In the genomic region with DNA sequence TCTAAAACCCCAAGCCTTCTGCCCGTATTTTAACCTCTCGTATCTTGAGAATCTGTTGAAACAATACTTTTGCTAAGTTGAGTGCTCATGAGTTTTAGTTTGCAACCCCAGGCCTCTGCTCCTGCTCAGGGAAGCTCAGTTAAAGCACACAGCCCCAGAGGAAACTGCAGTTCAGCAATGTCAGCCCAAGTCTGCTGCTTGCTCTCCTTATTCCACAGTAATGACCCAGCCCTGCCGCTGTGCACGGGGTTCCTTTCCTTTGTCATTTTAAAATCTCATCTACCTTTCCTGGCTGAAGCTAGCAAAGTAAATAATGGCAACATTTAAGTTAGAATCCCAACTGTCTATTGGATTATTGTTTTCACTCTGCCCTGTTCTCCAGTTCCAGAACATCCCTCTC, we compare ENCODE assay signal across 12 mouse cellular contexts.
A peak's percentile ranks its signal among the peaks of the same experiment; 100 is the strongest.
DNase-seq lines count a peak whose midpoint lies in the region; ATAC-seq and TF ChIP-seq lines count a peak whose summit lies in the region.
"Had no signal": no experiment of that assay in that cellular context is flagged by ENCODE, and none has a peak within 500 bp of the region (broad histone marks: within the 10 kb centered on the region; RNA-seq: fewer than 3 reads in every experiment).

No protein-coding gene starts in this region.

- no peak for TF ChIP-seq EP300 in stomach, postnatal 0 days (optimal IDR thresholded peaks at IDR 0.05)

- H3K4me3 ChIP-seq in kidney, embryonic 16.5 days (ENCODE audit: low read length): peak overlapping the region; percentile 37
- no peak overlapping the region for H3K4me3 ChIP-seq in stomach, embryonic 15.5 days (replicated peaks)
- no peak overlapping the region for H3K4me3 ChIP-seq in stomach, postnatal 0 days (ENCODE audit: low read depth, low read length)

- ATAC-seq in kidney, embryonic 16.5 days (ENCODE audit: low FRiP score, low TSS enrichment): no peak
- ATAC-seq in stomach, embryonic 15.5 days (ENCODE audit: insufficient read depth, low FRiP score, low read depth): no peak
- no peak for ATAC-seq in stomach, postnatal 0 days (ENCODE audit: low FRiP score, low TSS enrichment)
- ATAC-seq in monocyte, adult 5-6 weeks (replicated peaks; ENCODE audit: insufficient number of reproducible peaks, low FRiP score, low TSS enrichment, poor library complexity, severe bottlenecking): no peak
- ATAC-seq: hindbrain, postnatal 0 days had no signal

- H3K9me3 ChIP-seq in kidney, embryonic 16.5 days (ENCODE audit: low read length): no peaks in the 10 kb centered on the region
- no peaks in the 10 kb centered on the region for H3K9me3 ChIP-seq in stomach, embryonic 15.5 days
- H3K9me3 ChIP-seq in stomach, postnatal 0 days (ENCODE audit: control insufficient read depth, low read length): no peaks in the 10 kb centered on the region

- H3K4me1 ChIP-seq in kidney, embryonic 16.5 days (ENCODE audit: insufficient read depth, low read length): 0 out of 2 replicates have a peak, but pooled peaks cover 4% of the 10 kb centered on the region
- no peaks in the 10 kb centered on the region for H3K4me1 ChIP-seq in stomach, embryonic 15.5 days
- H3K4me1 ChIP-seq in stomach, postnatal 0 days (replicated peaks; ENCODE audit: control insufficient read depth, insufficient read depth): no peaks in the 10 kb centered on the region

- WGBS in kidney, embryonic 16.5 days: 33% methylated on average over 4 of the region's 4 CpGs
- 36% methylated on average over 4 of the region's 4 CpGs for WGBS in stomach, embryonic 15.5 days
- 32% methylated on average over 4 of the region's 4 CpGs for WGBS in stomach, postnatal 0 days

- H3K36me3 ChIP-seq in kidney, embryonic 16.5 days (ENCODE audit: insufficient read depth, low read length): no peaks in the 10 kb centered on the region
- H3K36me3 ChIP-seq in stomach, embryonic 15.5 days: no peaks in the 10 kb centered on the region
- H3K36me3 ChIP-seq in stomach, postnatal 0 days (ENCODE audit: control insufficient read depth, insufficient read depth, low read length): no peaks in the 10 kb centered on the region

- H3K27ac ChIP-seq in kidney, embryonic 16.5 days (ENCODE audit: low read length): no peak overlapping the region
- H3K27ac ChIP-seq in stomach, embryonic 15.5 days: peak overlapping the region; percentile 6; the same call in 1 of the 2 replicates
- H3K27ac ChIP-seq in stomach, postnatal 0 days (replicated peaks): no peak overlapping the region
- H3K27ac ChIP-seq: hindbrain, postnatal 0 days had no signal

- H3K4me2 ChIP-seq in kidney, embryonic 16.5 days (replicated peaks; ENCODE audit: low read depth, low read length): peak overlapping the region; percentile 3
- H3K4me2 ChIP-seq in stomach, embryonic 15.5 days: no peak overlapping the region
- H3K4me2 ChIP-seq in stomach, postnatal 0 days (replicated peaks; ENCODE audit: low read depth): no peak overlapping the region

- H3K9ac ChIP-seq in kidney, embryonic 16.5 days (replicated peaks; ENCODE audit: low read length): no peak overlapping the region
- H3K9ac ChIP-seq in stomach, embryonic 15.5 days: no peak overlapping the region
- H3K9ac ChIP-seq in stomach, postnatal 0 days (ENCODE audit: low read length): no peak overlapping the region

- H3K27me3 ChIP-seq in kidney, embryonic 16.5 days (ENCODE audit: insufficient read depth, low read length): no peaks in the 10 kb centered on the region
- no peaks in the 10 kb centered on the region for H3K27me3 ChIP-seq in stomach, embryonic 15.5 days (replicated peaks)
- H3K27me3 ChIP-seq in stomach, postnatal 0 days (ENCODE audit: control insufficient read depth, insufficient read depth, low read length): no peaks in the 10 kb centered on the region

- intact Hi-C loops in heart, postnatal 36 days (cut with DNase I): loop anchor here (5.0 kb wide), 1 partner anchor 163 kb away; no protein-coding TSS in a partner anchor

- DNase-seq in heart, adult 11 months: peak; percentile 84
- no peak for DNase-seq in heart, postnatal 36 days
- no peak for DNase-seq in kidney, postnatal 4 days
- no peak for DNase-seq in stomach, postnatal 0 days (ENCODE audit: low spot score)
- no peak for DNase-seq in left cerebral cortex, adult 18-20 months (ENCODE audit: low spot score in 2 of 2)
- DNase-seq: adrenal gland, postnatal 10 days; cerebellum, postnatal 10 days; thymus, postnatal 4 days had no signal

- TF ChIP-seq CTCF in stomach, postnatal 0 days (IDR thresholded peaks at IDR 0.05; ENCODE audit: low read depth): no peak
